Mouse (Mus musculus): ENCODE results near the gene Bves. TPM values are rescaled to one million over a fixed set of nuclear protein-coding genes. Genes with fewer than 3 reads are reported as not detected.
"Not testable (repeated sequence)": the region's sequence is repeated elsewhere in the genome, so short reads cannot be mapped to it uniquely, and the experiment has no call there.

Gene Bves
- polyA plus RNA-seq (2015; fragmentation: Nextera tagmentation; extraction: Ambion mirVana) = 4.6 and 6.5 TPM in 2 replicates

- Histone ChIP-seq H3K4me1 (peaks cover 2% of the 10 kb centered on the region; the same call in 1 of the 2 replicates), H3K4me3 (peak within 1 kb of the TSS; percentile 72), H3K36me3 (no peaks in the 10 kb centered on the region), H3K27ac (peak within 1 kb of the TSS; percentile 39; the same call in 1 of the 2 replicates), H3K27me3 (peaks cover 11% of the 10 kb centered on the region), H3K9me3 (no peaks in the 10 kb centered on the region), H3K4me2 (replicated peaks) (peak within 1 kb of the TSS; percentile 72), H3K9ac (peak within 1 kb of the TSS; percentile 76)
- ATAC-seq (ENCODE audit: low FRiP score, low read depth) = peak; percentile 83
- WGBS = under 1% methylated on average over 100 of the region's 116 CpGs
Observed at GRCm38 (mm10) chr10:45335434-45336422, at the start of gene Bves. TSS of gene Bves (plus strand) at chr10:45335772.

GRCm38 (mm10) chr10:45288351-45288750 is 47.2 kb upstream of the Bves start:
- Histone ChIP-seq H3K9ac (no peak overlapping the region), H3K4me3 (no peak overlapping the region), H3K27me3 (peaks cover 29% of the 10 kb centered on the region), H3K27ac (no peak overlapping the region), H3K4me2 (replicated peaks) (peak overlapping the region; percentile 97; the same call in 1 of the 2 replicates), H3K9me3 (no peaks in the 10 kb centered on the region), H3K36me3 (no peaks in the 10 kb centered on the region), H3K4me1 (peaks cover 7% of the 10 kb centered on the region; the same call in 1 of the 2 replicates)
- 35% methylated on average over 7 of the region's 7 CpGs for WGBS
- no peak for ATAC-seq (ENCODE audit: low FRiP score, low read depth)

GRCm38 (mm10) chr10:45289218-45290105 is 46.1 kb upstream of the Bves start:
- peak; percentile 82 for ATAC-seq (ENCODE audit: low FRiP score, low read depth)
- H3K4me3 ChIP-seq = peak overlapping the region; percentile 57
- H3K36me3 ChIP-seq = no peaks in the 10 kb centered on the region
- H3K27ac ChIP-seq = no peak overlapping the region
- 1% methylated on average over 71 of the region's 71 CpGs for WGBS
- peaks cover 29% of the 10 kb centered on the region for H3K27me3 ChIP-seq
- peaks cover 7% of the 10 kb centered on the region; the same call in 1 of the 2 replicates for H3K4me1 ChIP-seq
- peak overlapping the region; percentile 97 for H3K4me2 ChIP-seq (replicated peaks)
- H3K9ac ChIP-seq = peak overlapping the region; percentile 73
- H3K9me3 ChIP-seq = no peaks in the 10 kb centered on the region

- H3K27me3 ChIP-seq = peaks cover 29% of the 10 kb centered on the region
- no peak overlapping the region for H3K4me2 ChIP-seq (replicated peaks)
- no peaks in the 10 kb centered on the region for H3K36me3 ChIP-seq
- peaks cover 7% of the 10 kb centered on the region; the same call in 1 of the 2 replicates for H3K4me1 ChIP-seq
- no peak for ATAC-seq (ENCODE audit: low FRiP score, low read depth)
- 65% methylated on average over 5 of the region's 5 CpGs for WGBS
- no peak overlapping the region for H3K27ac ChIP-seq
- H3K9me3 ChIP-seq = no peaks in the 10 kb centered on the region
- H3K4me3 ChIP-seq = no peak overlapping the region
- no peak overlapping the region for H3K9ac ChIP-seq
Observed at GRCm38 (mm10) chr10:45290618-45291017, 45.0 kb upstream of the Bves start.

- ATAC-seq (ENCODE audit: low FRiP score, low read depth); H3K36me3 ChIP-seq; H3K9me3 ChIP-seq; H3K4me2 ChIP-seq (replicated peaks); H3K27ac ChIP-seq; H3K4me1 ChIP-seq; H3K9ac ChIP-seq; H3K4me3 ChIP-seq: not testable (repeated sequence)
- 60% methylated on average over 4 of the region's 4 CpGs for WGBS
- peaks cover 29% of the 10 kb centered on the region for H3K27me3 ChIP-seq
Observed at GRCm38 (mm10) chr10:45292159-45292558, 43.4 kb upstream of the Bves start.

- Histone ChIP-seq H3K9ac (no peak overlapping the region), H3K9me3 (no peaks in the 10 kb centered on the region), H3K27ac (no peak overlapping the region), H3K36me3 (no peaks in the 10 kb centered on the region), H3K4me3 (no peak overlapping the region), H3K4me1 (no peaks in the 10 kb centered on the region), H3K4me2 (replicated peaks) (no peak overlapping the region), H3K27me3 (peaks cover 11% of the 10 kb centered on the region)
- no peak for ATAC-seq (ENCODE audit: low FRiP score, low read depth)
- 85% methylated on average over 5 of the region's 5 CpGs for WGBS
Observed at GRCm38 (mm10) chr10:45295093-45295492, 40.5 kb upstream of the Bves start.

GRCm38 (mm10) chr10:45298503-45298902 is 37.1 kb upstream of the Bves start:
- no peaks in the 10 kb centered on the region for H3K27me3 ChIP-seq
- H3K36me3 ChIP-seq = no peaks in the 10 kb centered on the region
- no peak for ATAC-seq (ENCODE audit: low FRiP score, low read depth)
- WGBS = 74% methylated on average over 6 of the region's 6 CpGs
- no peaks in the 10 kb centered on the region for H3K9me3 ChIP-seq
- H3K4me3 ChIP-seq = no peak overlapping the region
- H3K4me2 ChIP-seq (replicated peaks) = no peak overlapping the region
- H3K9ac ChIP-seq = no peak overlapping the region
- H3K4me1 ChIP-seq = no peaks in the 10 kb centered on the region
- no peak overlapping the region for H3K27ac ChIP-seq

- no peak overlapping the region for H3K4me3 ChIP-seq
- H3K4me1 ChIP-seq = no peaks in the 10 kb centered on the region
- no peak overlapping the region for H3K27ac ChIP-seq
- H3K36me3 ChIP-seq = no peaks in the 10 kb centered on the region
- H3K9ac ChIP-seq = no peak overlapping the region
- no peak overlapping the region for H3K4me2 ChIP-seq (replicated peaks)
- H3K27me3 ChIP-seq = no peaks in the 10 kb centered on the region
- no peak for ATAC-seq (ENCODE audit: low FRiP score, low read depth)
- H3K9me3 ChIP-seq = no peaks in the 10 kb centered on the region
- WGBS = 90% methylated on average over 4 of the region's 4 CpGs
Observed at GRCm38 (mm10) chr10:45299509-45299908, 36.1 kb upstream of the Bves start.

- H3K4me2 ChIP-seq (replicated peaks) = no peak overlapping the region
- no peak overlapping the region for H3K4me3 ChIP-seq
- H3K27ac ChIP-seq = no peak overlapping the region
- no peak for ATAC-seq (ENCODE audit: low FRiP score, low read depth)
- no peak overlapping the region for H3K9ac ChIP-seq
- H3K4me1 ChIP-seq = no peaks in the 10 kb centered on the region
- H3K36me3 ChIP-seq = no peaks in the 10 kb centered on the region
- H3K27me3 ChIP-seq = no peaks in the 10 kb centered on the region
- WGBS = 31% methylated on average over 14 of the region's 14 CpGs
- H3K9me3 ChIP-seq = no peaks in the 10 kb centered on the region
Observed at GRCm38 (mm10) chr10:45303315-45304036, 32.1 kb upstream of the Bves start.

GRCm38 (mm10) chr10:45305173-45305572 is 30.4 kb upstream of the Bves start:
- Histone ChIP-seq H3K27me3 (no peaks in the 10 kb centered on the region), H3K4me1 (no peaks in the 10 kb centered on the region), H3K9ac (no peak overlapping the region), H3K4me2 (replicated peaks) (no peak overlapping the region), H3K36me3 (no peaks in the 10 kb centered on the region), H3K9me3 (no peaks in the 10 kb centered on the region), H3K4me3 (no peak overlapping the region), H3K27ac (no peak overlapping the region)
- WGBS = 81% methylated on average over 5 of the region's 5 CpGs
- ATAC-seq (ENCODE audit: low FRiP score, low read depth) = no peak

- ATAC-seq (ENCODE audit: low FRiP score, low read depth) = no peak
- H3K36me3 ChIP-seq = no peaks in the 10 kb centered on the region
- WGBS = 84% methylated on average over 5 of the region's 5 CpGs
- H3K27ac ChIP-seq = no peak overlapping the region
- H3K4me1 ChIP-seq = 0 out of 2 replicates have a peak, but pooled peaks cover 3% of the 10 kb centered on the region
- no peak overlapping the region for H3K9ac ChIP-seq
- no peaks in the 10 kb centered on the region for H3K9me3 ChIP-seq
- H3K4me2 ChIP-seq (replicated peaks) = no peak overlapping the region
- H3K4me3 ChIP-seq = no peak overlapping the region
- no peaks in the 10 kb centered on the region for H3K27me3 ChIP-seq
Observed at GRCm38 (mm10) chr10:45311129-45311528, 24.4 kb upstream of the Bves start.
